Mouse (Mus musculus) kidney, embryonic 15.5 days (tissue): ENCODE data around the gene Arhgap27. TPM values are rescaled to one million over a fixed set of nuclear protein-coding genes. Genes with fewer than 3 reads are reported as not detected.

ENCODE experiments used
- ATAC-seq: fragments of 200-750 bp; cut with Nextera tagmentation; replicated peaks from 2 replicates; pipeline ENCODE4 v1.8.0; 2017; ENCODE audit warnings: moderate TSS enrichment; ENCODE audit not compliant: low FRiP score
- H3K27ac ChIP-seq: fragments of 300-500 bp; sonication (generic); 2 replicates; pipeline ENCODE4 v1.5.1; 2015; ENCODE audit warnings: mild to moderate bottlenecking, inconsistent platforms
- H3K27me3 ChIP-seq: fragments of 300-500 bp; sonication (generic); 2 replicates; pipeline ENCODE4 v1.6.1; 2015; ENCODE audit warnings: inconsistent platforms
- H3K36me3 ChIP-seq: fragments of 300-500 bp; sonication (generic); 2 replicates; pipeline ENCODE4 v1.6.1; 2015; ENCODE audit warnings: inconsistent platforms
- H3K4me1 ChIP-seq: fragments of 300-500 bp; sonication (generic); 2 replicates; pipeline ENCODE4 v1.6.1; 2015; ENCODE audit warnings: inconsistent platforms
- H3K4me2 ChIP-seq: fragments of 300-500 bp; sonication (generic); 2 replicates; pipeline ENCODE4 v1.6.1; 2015; ENCODE audit warnings: moderate library complexity, mild to moderate bottlenecking, inconsistent platforms
- H3K4me3 ChIP-seq: fragments of 300-500 bp; sonication (generic); replicated peaks from 2 replicates; pipeline ENCODE4 v1.5.1; 2015; ENCODE audit warnings: mild to moderate bottlenecking, inconsistent platforms
- H3K9ac ChIP-seq: fragments of 300-500 bp; sonication (generic); 2 replicates; pipeline ENCODE4 v1.6.1; 2015; ENCODE audit warnings: mild to moderate bottlenecking, inconsistent platforms
- H3K9me3 ChIP-seq: fragments of 300-500 bp; sonication (generic); replicated peaks from 2 replicates; pipeline ENCODE4 v1.6.1; 2016; ENCODE audit warnings: inconsistent platforms
- WGBS: fragments of 180-500 bp; shearing (Covaris S2); methylation state at CpG from one replicate; pipeline ENCODE4 v1.1.7; 2015; ENCODE audit warnings: mixed read lengths; 5-methylcytosine and 5-hydroxymethylcytosine counted together
- polyA plus RNA-seq: library from polyadenylated mRNA; unstranded; fragments of >200 nt; fragmentation: Nextera tagmentation; extraction: Ambion mirVana; gene quantifications from 2 replicates; pipeline ENCODE4 v1.2.1, GENCODE M21; 2015

The Arhgap27 gene
- polyA plus RNA-seq, 1 experiment from 2014 or later = 15.8 TPM

GRCm38 (mm10) chr11:103350711-103351315 lies 12.7 kb downstream of the Arhgap27 start:
- peaks cover 16% of the 10 kb centered on the region for H3K36me3 ChIP-seq
- H3K4me2 ChIP-seq = no peak overlapping the region
- peaks cover 23% of the 10 kb centered on the region for H3K4me1 ChIP-seq
- ATAC-seq = no peak
- H3K9me3 ChIP-seq = peaks cover 8% of the 10 kb centered on the region
- no peaks in the 10 kb centered on the region for H3K27me3 ChIP-seq
- no peak overlapping the region for H3K4me3 ChIP-seq
- no peak overlapping the region for H3K27ac ChIP-seq
- no peak overlapping the region for H3K9ac ChIP-seq
- 86% methylated on average over 12 of the region's 12 CpGs for WGBS

- Histone ChIP-seq H3K36me3 (peaks cover 16% of the 10 kb centered on the region), H3K27ac (no peak overlapping the region), H3K4me3 (no peak overlapping the region), H3K9me3 (peaks cover 8% of the 10 kb centered on the region), H3K27me3 (no peaks in the 10 kb centered on the region), H3K9ac (no peak overlapping the region), H3K4me2 (no peak overlapping the region), H3K4me1 (peaks cover 24% of the 10 kb centered on the region)
- ATAC-seq = no peak
- 79% methylated on average over 2 of the region's 2 CpGs for WGBS
Measured at GRCm38 (mm10) chr11:103349699-103350098, 13.8 kb downstream of the Arhgap27 start.

- peaks cover 4% of the 10 kb centered on the region; the same call in 1 of the 2 replicates for H3K36me3 ChIP-seq
- H3K27ac ChIP-seq = peak overlapping the region; percentile 70
- peaks cover 32% of the 10 kb centered on the region for H3K4me1 ChIP-seq
- peak; percentile 38 for ATAC-seq
- no peaks in the 10 kb centered on the region for H3K27me3 ChIP-seq
- WGBS = 61% methylated on average over 5 of the region's 5 CpGs
- H3K9me3 ChIP-seq = 0 out of 2 replicates have a peak, but pooled peaks cover 2% of the 10 kb centered on the region
- H3K9ac ChIP-seq = no peak overlapping the region
- no peak overlapping the region for H3K4me3 ChIP-seq
- H3K4me2 ChIP-seq = no peak overlapping the region
Measured at GRCm38 (mm10) chr11:103346657-103347056, 16.8 kb downstream of the Arhgap27 start.

- Histone ChIP-seq H3K4me2 (no peak overlapping the region), H3K27me3 (no peaks in the 10 kb centered on the region), H3K9ac (no peak overlapping the region), H3K9me3 (0 out of 2 replicates have a peak, but pooled peaks cover 2% of the 10 kb centered on the region), H3K4me1 (peaks cover 35% of the 10 kb centered on the region), H3K36me3 (peaks cover 4% of the 10 kb centered on the region; the same call in 1 of the 2 replicates), H3K4me3 (no peak overlapping the region), H3K27ac (peak overlapping the region; percentile 66)
- WGBS = 70% methylated on average over 7 of the region's 7 CpGs
- no peak for ATAC-seq
Measured at GRCm38 (mm10) chr11:103346236-103346635, 17.3 kb downstream of the Arhgap27 start.

- WGBS = 86% methylated on average over 7 of the region's 7 CpGs
- peak overlapping the region; percentile 66 for H3K27ac ChIP-seq
- no peak for ATAC-seq
Measured at GRCm38 (mm10) chr11:103345408-103346091, 17.9 kb downstream of the Arhgap27 start.

GRCm38 (mm10) chr11:103344494-103345332 lies 18.8 kb downstream of the Arhgap27 start:
- no peak for ATAC-seq
- Histone ChIP-seq H3K4me2 (no peak overlapping the region), H3K27me3 (no peaks in the 10 kb centered on the region), H3K27ac (no peak overlapping the region), H3K9ac (no peak overlapping the region), H3K4me1 (peaks cover 51% of the 10 kb centered on the region), H3K9me3 (0 out of 2 replicates have a peak, but pooled peaks cover under 1% of the 10 kb centered on the region), H3K36me3 (peaks cover 4% of the 10 kb centered on the region; the same call in 1 of the 2 replicates), H3K4me3 (no peak overlapping the region)
- 70% methylated on average over 19 of the region's 19 CpGs for WGBS

More at GRCm38 (mm10) chr11:103345408-103346091, 17.9 kb downstream of the Arhgap27 start:
- Histone ChIP-seq H3K9me3 (0 out of 2 replicates have a peak, but pooled peaks cover 2% of the 10 kb centered on the region), H3K4me1 (peaks cover 42% of the 10 kb centered on the region), H3K36me3 (peaks cover 4% of the 10 kb centered on the region; the same call in 1 of the 2 replicates), H3K4me3 (no peak overlapping the region), H3K27me3 (no peaks in the 10 kb centered on the region), H3K9ac (0 out of 2 replicates have a peak overlapping the region, but pooled peaks have one; percentile 10), H3K4me2 (no peak overlapping the region)

GRCm38 (mm10) chr11:103343881-103344280 lies 19.6 kb downstream of the Arhgap27 start:
- Histone ChIP-seq H3K36me3 (no peaks in the 10 kb centered on the region), H3K27me3 (no peaks in the 10 kb centered on the region), H3K9me3 (no peaks in the 10 kb centered on the region), H3K4me1 (peaks cover 59% of the 10 kb centered on the region), H3K4me2 (no peak overlapping the region), H3K4me3 (no peak overlapping the region), H3K9ac (no peak overlapping the region), H3K27ac (no peak overlapping the region)
- WGBS = 100% methylated on average over 1 of the region's 1 CpGs
- no peak for ATAC-seq

GRCm38 (mm10) chr11:103343063-103343462 lies 20.4 kb downstream of the Arhgap27 start:
- ATAC-seq = no peak

GRCm38 (mm10) chr11:103340677-103341076 lies 22.8 kb downstream of the Arhgap27 start:
- ATAC-seq = peak; percentile 73
- no peaks in the 10 kb centered on the region for H3K9me3 ChIP-seq
- H3K4me1 ChIP-seq = peaks cover 46% of the 10 kb centered on the region
- H3K4me3 ChIP-seq = peak overlapping the region; percentile 37; the same call in 1 of the 2 replicates
- H3K27ac ChIP-seq = peak overlapping the region; percentile 92
- H3K36me3 ChIP-seq = no peaks in the 10 kb centered on the region
- H3K9ac ChIP-seq = peak overlapping the region; percentile 39; the same call in 1 of the 2 replicates
- no peaks in the 10 kb centered on the region for H3K27me3 ChIP-seq
- WGBS = 10% methylated on average over 7 of the region's 7 CpGs
- H3K4me2 ChIP-seq = peak overlapping the region; percentile 72

More at GRCm38 (mm10) chr11:103343063-103343462, 20.4 kb downstream of the Arhgap27 start:
- no peak overlapping the region for H3K27ac ChIP-seq
- H3K9ac ChIP-seq = no peak overlapping the region
- WGBS = 87% methylated on average over 6 of the region's 6 CpGs
- H3K9me3 ChIP-seq = no peaks in the 10 kb centered on the region
- no peaks in the 10 kb centered on the region for H3K36me3 ChIP-seq
- no peak overlapping the region for H3K4me2 ChIP-seq
- H3K4me3 ChIP-seq = no peak overlapping the region
- peaks cover 61% of the 10 kb centered on the region for H3K4me1 ChIP-seq
- no peaks in the 10 kb centered on the region for H3K27me3 ChIP-seq

- H3K9me3 ChIP-seq = no peaks in the 10 kb centered on the region
- peak overlapping the region; percentile 37 for H3K4me3 ChIP-seq
- H3K4me2 ChIP-seq = peak overlapping the region; percentile 72
- WGBS = 36% methylated on average over 19 of the region's 19 CpGs
- peak overlapping the region; percentile 92 for H3K27ac ChIP-seq
- H3K4me1 ChIP-seq = peaks cover 40% of the 10 kb centered on the region
- peak overlapping the region; percentile 39 for H3K9ac ChIP-seq
- ATAC-seq = peak; percentile 47
- no peaks in the 10 kb centered on the region for H3K27me3 ChIP-seq
- no peaks in the 10 kb centered on the region for H3K36me3 ChIP-seq
Measured at GRCm38 (mm10) chr11:103340130-103340529, 23.4 kb downstream of the Arhgap27 start.

GRCm38 (mm10) chr11:103339414-103340119 lies 23.9 kb downstream of the Arhgap27 start:
- H3K9ac ChIP-seq = peak overlapping the region; percentile 39
- WGBS = 31% methylated on average over 19 of the region's 19 CpGs
- H3K4me3 ChIP-seq = peak overlapping the region; percentile 37
- H3K27me3 ChIP-seq = peaks cover 6% of the 10 kb centered on the region; the same call in 1 of the 2 replicates
- H3K9me3 ChIP-seq = no peaks in the 10 kb centered on the region
- ATAC-seq = peak; percentile 70
- peak overlapping the region; percentile 72 for H3K4me2 ChIP-seq
- H3K4me1 ChIP-seq = peaks cover 36% of the 10 kb centered on the region
- H3K36me3 ChIP-seq = no peaks in the 10 kb centered on the region
- H3K27ac ChIP-seq = peak overlapping the region; percentile 92
